Mouse (Mus musculus) testis, adult 2 months (tissue): ENCODE results near the gene Gm853.

Experiments used
- CTCF ChIP-seq: fragments of 200-500 bp; IDR thresholded peaks from 2 replicates; pipeline ENCODE4 v1.5.1; 2012; ENCODE audit warnings: low read depth, mild to moderate bottlenecking, inconsistent platforms, low read length, moderate library complexity; ENCODE audit not compliant: control insufficient read depth, insufficient read depth, insufficient replicate concordance
- POLR2A ChIP-seq: fragments of 200-500 bp; IDR thresholded peaks from 2 replicates; pipeline ENCODE4 v1.6.1; 2012; ENCODE audit warnings: low read depth, mild to moderate bottlenecking, inconsistent platforms, low read length, moderate library complexity; ENCODE audit not compliant: control insufficient read depth

DNA sequence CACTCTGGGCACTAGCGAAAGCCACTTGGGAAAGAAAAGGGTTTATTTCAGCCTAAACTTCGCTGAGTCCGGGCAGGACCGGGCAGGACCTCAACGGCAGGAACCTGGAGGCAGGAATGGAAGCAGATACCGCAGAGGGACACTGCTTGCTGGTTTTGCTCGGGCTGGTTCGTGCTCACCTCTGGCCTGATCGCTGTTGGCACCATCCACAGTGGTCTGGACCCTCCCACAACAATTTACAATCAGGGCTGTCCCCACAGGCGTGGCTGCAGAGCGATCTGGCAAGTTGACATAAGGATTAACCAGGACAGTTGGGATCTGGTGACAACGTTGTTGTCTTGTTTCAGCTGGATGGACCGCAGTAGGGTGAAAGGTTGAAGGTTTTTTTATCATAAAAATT, 26.3 kb downstream of the Gm853 start:
- TF ChIP-seq CTCF = no peak
- no peak for TF ChIP-seq POLR2A
